Mouse (Mus musculus) stomach, postnatal 0 days (tissue): ENCODE data around the gene Rrad. TPM values are rescaled to one million over a fixed set of nuclear protein-coding genes. Genes with fewer than 3 reads are reported as not detected.

Source experiments
- ATAC-seq: fragments of 200-750 bp; cut with Nextera tagmentation; 2 replicates; pipeline ENCODE4 v1.8.0; 2017; ENCODE audit not compliant: low FRiP score, low TSS enrichment
- DNase-seq: peaks from one replicate; pipeline ENCODE4 v3.0.0-alpha.2; 2016; ENCODE audit warnings: low spot score
- H3K27ac ChIP-seq: fragments of 300-500 bp; sonication (generic); replicated peaks from 2 replicates; pipeline ENCODE4 v1.5.1; 2014; ENCODE audit warnings: mild to moderate bottlenecking, control low read depth
- H3K27me3 ChIP-seq: fragments of 300-500 bp; sonication (generic); 2 replicates; pipeline ENCODE4 v1.6.1; 2014; ENCODE audit warnings: low read length; ENCODE audit not compliant: control insufficient read depth, insufficient read depth
- H3K36me3 ChIP-seq: fragments of 300-500 bp; sonication (generic); 2 replicates; pipeline ENCODE4 v1.6.1; 2014; ENCODE audit warnings: low read length, mixed read lengths; ENCODE audit not compliant: control insufficient read depth, insufficient read depth
- H3K4me1 ChIP-seq: fragments of 300-500 bp; sonication (generic); replicated peaks from 2 replicates; pipeline ENCODE4 v1.6.1; 2014; ENCODE audit warnings: antibody characterized with exemption; ENCODE audit not compliant: control insufficient read depth, insufficient read depth
- H3K4me2 ChIP-seq: fragments of 300-500 bp; sonication (generic); replicated peaks from 2 replicates; pipeline ENCODE4 v1.6.1; 2014; ENCODE audit warnings: low read depth, mild to moderate bottlenecking, control low read depth, moderate library complexity
- H3K4me3 ChIP-seq: fragments of 300-500 bp; sonication (generic); 2 replicates; pipeline ENCODE4 v1.5.1; 2014; ENCODE audit warnings: low read depth, low read length, control low read depth
- H3K9ac ChIP-seq: fragments of 300-500 bp; sonication (generic); 2 replicates; pipeline ENCODE4 v1.6.1; 2014; ENCODE audit warnings: mild to moderate bottlenecking, low read length, control low read depth, mixed read lengths
- H3K9me3 ChIP-seq: fragments of 300-500 bp; sonication (generic); 2 replicates; pipeline ENCODE4 v1.6.1; 2016; ENCODE audit warnings: low read length; ENCODE audit not compliant: control insufficient read depth
- CTCF ChIP-seq: IDR thresholded peaks from 2 replicates; pipeline ENCODE4 v1.5.1; 2016; ENCODE audit warnings: antibody characterized with exemption, low read depth, mild to moderate bottlenecking, moderate library complexity
- EP300 ChIP-seq: optimal IDR thresholded peaks from 2 replicates; pipeline ENCODE3; 2016; ENCODE audit warnings: antibody characterized with exemption
- WGBS: fragments of 180-500 bp; shearing (Covaris S2); extraction: QIAGEN DNeasy Blood & Tissue Kit; methylation state at CpG from one replicate; pipeline ENCODE4 v1.1.7; 2014; 5-methylcytosine and 5-hydroxymethylcytosine counted together
- polyA plus RNA-seq: library from polyadenylated mRNA; unstranded; fragments of >200 nt; fragmentation: Nextera tagmentation; extraction: Ambion mirVana; gene quantifications from 2 replicates; pipeline ENCODE4 v1.2.1, GENCODE M21; 2015

The Rrad gene
- polyA plus RNA-seq, 1 experiment from 2014 or later, result 10.3 TPM

GRCm38 (mm10) chr8:104593536-104594325 is 37.4 kb downstream of the Rrad start:
- TF ChIP-seq CTCF (no peak), EP300 (no peak)
- no peak overlapping the region for H3K4me2 ChIP-seq
- no peak overlapping the region for H3K27ac ChIP-seq
- H3K9me3 ChIP-seq, result no peaks in the 10 kb centered on the region
- ATAC-seq, result no peak
- H3K4me1 ChIP-seq, result peaks cover 3% of the 10 kb centered on the region; the same call in 1 of the 2 replicates
- no peak overlapping the region for H3K4me3 ChIP-seq
- 93% methylated on average over 31 of the region's 31 CpGs for WGBS
- no peak for DNase-seq
- no peak overlapping the region for H3K9ac ChIP-seq
- no peaks in the 10 kb centered on the region for H3K27me3 ChIP-seq
- H3K36me3 ChIP-seq, result 0 out of 2 replicates have a peak, but pooled peaks cover 3% of the 10 kb centered on the region

- no peaks in the 10 kb centered on the region for H3K27me3 ChIP-seq
- H3K9ac ChIP-seq, result no peak overlapping the region
- ATAC-seq (no peak), DNase-seq (no peak)
- peaks cover 3% of the 10 kb centered on the region; the same call in 1 of the 2 replicates for H3K4me1 ChIP-seq
- H3K27ac ChIP-seq, result no peak overlapping the region
- H3K4me2 ChIP-seq, result peak overlapping the region; percentile 89
- 0 out of 2 replicates have a peak, but pooled peaks cover 3% of the 10 kb centered on the region for H3K36me3 ChIP-seq
- H3K9me3 ChIP-seq, result no peaks in the 10 kb centered on the region
- H3K4me3 ChIP-seq, result no peak overlapping the region
- 69% methylated on average over 6 of the region's 6 CpGs for whole genome bisulfite sequencing
- TF ChIP-seq CTCF (no peak), EP300 (no peak)
Measured at GRCm38 (mm10) chr8:104592566-104592965, 38.6 kb downstream of the Rrad start.

GRCm38 (mm10) chr8:104591856-104592255 is 39.3 kb downstream of the Rrad start:
- peak overlapping the region; percentile 86 for H3K27ac ChIP-seq
- no peaks in the 10 kb centered on the region for H3K27me3 ChIP-seq
- H3K36me3 ChIP-seq, result 0 out of 2 replicates have a peak, but pooled peaks cover 3% of the 10 kb centered on the region
- peak overlapping the region; percentile 89 for H3K4me2 ChIP-seq
- no peaks in the 10 kb centered on the region for H3K9me3 ChIP-seq
- WGBS, result 1% methylated on average over 9 of the region's 9 CpGs
- DNase-seq (no peak), ATAC-seq (no peak; the same call in 1 of the 2 replicates)
- peaks cover 3% of the 10 kb centered on the region; the same call in 1 of the 2 replicates for H3K4me1 ChIP-seq
- TF ChIP-seq EP300 (no peak), CTCF (no peak)
- peak overlapping the region; percentile 69 for H3K9ac ChIP-seq
- H3K4me3 ChIP-seq, result peak overlapping the region; percentile 67

GRCm38 (mm10) chr8:104591133-104591834 is 39.8 kb downstream of the Rrad start, which contains the start of gene Pdp2:
Gene Pdp2 (plus strand): TSS chr8:104591451.
- Histone ChIP-seq H3K9ac (peak within 1 kb of the TSS; percentile 69), H3K27me3 (no peaks in the 10 kb centered on the region), H3K4me3 (peak within 1 kb of the TSS; percentile 67), H3K9me3 (no peaks in the 10 kb centered on the region), H3K4me1 (peaks cover 3% of the 10 kb centered on the region; the same call in 1 of the 2 replicates), H3K4me2 (peak within 1 kb of the TSS; percentile 89), H3K36me3 (0 out of 2 replicates have a peak, but pooled peaks cover 3% of the 10 kb centered on the region), H3K27ac (peak within 1 kb of the TSS; percentile 86)
- 0 out of 2 replicates have a peak, but pooled peaks have one; percentile 8 for TF ChIP-seq CTCF
- TF ChIP-seq EP300, result no peak
- DNase-seq (peak; percentile 93), ATAC-seq (peak; percentile 97)
- WGBS, result under 1% methylated on average over 38 of the region's 44 CpGs

- 89% methylated on average over 3 of the region's 3 CpGs for WGBS
- H3K27me3 ChIP-seq, result no peaks in the 10 kb centered on the region
- H3K36me3 ChIP-seq, result 0 out of 2 replicates have a peak, but pooled peaks cover 3% of the 10 kb centered on the region
- H3K9ac ChIP-seq, result no peak overlapping the region
- H3K4me3 ChIP-seq, result no peak overlapping the region
- no peak overlapping the region for H3K27ac ChIP-seq
- H3K9me3 ChIP-seq, result no peaks in the 10 kb centered on the region
- TF ChIP-seq CTCF (no peak), EP300 (no peak)
- peaks cover 3% of the 10 kb centered on the region; the same call in 1 of the 2 replicates for H3K4me1 ChIP-seq
- ATAC-seq, result no peak
- no peak overlapping the region for H3K4me2 ChIP-seq
- no peak for DNase-seq
Measured at GRCm38 (mm10) chr8:104590284-104590683, 40.8 kb downstream of the Rrad start.
